Mouse (Mus musculus): ENCODE measurements around the gene Ankdd1a. TPM values are rescaled to one million over a fixed set of nuclear protein-coding genes. Genes with fewer than 3 reads are reported as not detected.

Ankdd1a gene
- total RNA-seq (2023), result 0.66 TPM in 1 of 4 replicates, not detected in the others

GRCm38 (mm10) chr9:65519807-65520504 lies at the start of gene Ankdd1a:
Gene Ankdd1a (minus strand): TSS chr9:65520193.

DNA sequence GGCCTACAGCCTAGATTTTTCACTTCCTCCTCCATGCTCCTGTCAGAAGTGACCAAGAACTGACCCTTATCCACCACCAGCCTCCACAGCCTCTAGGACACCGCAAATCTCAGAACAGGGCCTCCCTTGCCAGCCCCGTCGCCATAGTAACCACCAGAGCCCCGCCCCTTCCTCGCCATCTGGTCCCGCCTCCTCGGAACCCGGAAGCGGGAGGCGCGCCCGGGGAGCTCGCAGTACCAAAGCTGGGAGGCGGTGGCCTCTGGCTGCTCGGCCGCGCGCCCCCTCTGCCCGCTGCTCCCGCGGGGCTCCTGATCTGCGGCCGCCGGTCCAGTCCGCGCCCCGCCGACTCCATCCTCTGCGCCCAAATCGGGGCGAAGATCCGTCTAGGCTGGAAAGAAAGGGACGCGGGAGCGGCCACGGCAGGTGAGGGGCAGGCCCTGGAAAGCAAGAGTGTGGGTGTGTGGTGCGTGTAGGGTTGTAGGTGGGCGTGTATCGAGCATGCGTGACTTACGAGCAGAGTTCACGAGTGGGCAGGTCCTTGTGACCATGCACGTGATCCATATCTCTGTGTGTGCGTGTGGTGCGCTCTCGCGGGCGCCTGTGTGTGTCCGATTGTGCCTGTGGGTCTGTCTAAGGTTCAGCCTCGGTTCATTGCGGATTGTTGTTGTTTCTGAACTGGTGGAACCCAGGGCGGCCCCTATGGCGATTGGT lies 59.1 kb downstream of the Ankdd1a start, which contains the start of gene Spg21:
Spg21 (plus strand) TSS at position 216 of the 711 bp plus-strand sequence.

Other genes with a start within 250 kb of the Ankdd1a start
- gene Clpx, start 225.9 kb downstream of the Ankdd1a start, total RNA-seq (2023), result 33.0 to 40.6 TPM (median 36.2 TPM) in 4 replicates
- gene Pdcd7, start 174.1 kb downstream of the Ankdd1a start, total RNA-seq (2023), result 19.6 to 21.9 TPM (median 21.1 TPM) in 4 replicates
- 0.81 to 1.6 TPM (median 1.3 TPM) in 3 of 4 replicates, not detected in the other for gene Ubap1l, start 159.2 kb downstream of the Ankdd1a start, total RNA-seq (2023)
- not detected in 4 replicates for gene Kbtbd13, start 128.5 kb downstream of the Ankdd1a start, total RNA-seq (2023)
- gene Rasl12, start 121.7 kb downstream of the Ankdd1a start, total RNA-seq (2023), result 0.23 TPM in 1 of 4 replicates, not detected in the others
- gene Slc51b, start 97.2 kb downstream of the Ankdd1a start, total RNA-seq (2023), result not detected in 4 replicates
- 19.5 to 21.8 TPM (median 21.1 TPM) in 4 replicates for gene Mtfmt, start 84.4 kb downstream of the Ankdd1a start, total RNA-seq (2023)
- 56.7 to 67.0 TPM (median 61.1 TPM) in 4 replicates for gene Spg21, start 59.2 kb downstream of the Ankdd1a start, total RNA-seq (2023)
- 196 to 216 TPM (median 203 TPM) in 4 replicates for gene Plekho2, start 59.8 kb upstream of the Ankdd1a start, total RNA-seq (2023)
- 0.23 to 0.88 TPM (median 0.32 TPM) in 4 replicates for gene Pif1, start 67.0 kb upstream of the Ankdd1a start, total RNA-seq (2023)
- 0.42 to 1.1 TPM in 2 of 4 replicates, not detected in the others for gene Rbpms2, start 109.5 kb upstream of the Ankdd1a start, total RNA-seq (2023)
- gene Oaz2, start 147.8 kb upstream of the Ankdd1a start, total RNA-seq (2023), result 23.9 to 31.3 TPM (median 30.7 TPM) in 4 replicates